Mouse (Mus musculus) bone marrow macrophage, adult 2 months (primary cell): ENCODE results near the gene Cbl. TPM values are rescaled to one million over a fixed set of nuclear protein-coding genes. Genes with fewer than 3 reads are reported as not detected.
A peak's percentile ranks its signal among the peaks of the same experiment; 100 is the strongest.

Experiments
- H3K27ac ChIP-seq: 2 replicates; pipeline ENCODE4 v1.5.1; 2012; ENCODE audit warnings: low read depth, low read length; ENCODE audit not compliant: insufficient read depth
- H3K4me1 ChIP-seq: 2 replicates; pipeline ENCODE4 v1.6.1; 2012; ENCODE audit warnings: low read length; ENCODE audit not compliant: control insufficient read depth, insufficient read depth
- H3K4me3 ChIP-seq: 2 replicates; pipeline ENCODE4 v1.5.1; 2012; ENCODE audit warnings: mild to moderate bottlenecking, low read length, moderate library complexity; ENCODE audit not compliant: insufficient read depth
- CTCF ChIP-seq: IDR thresholded peaks from 2 replicates; pipeline ENCODE4 v1.5.1; 2012; ENCODE audit warnings: low read depth, mild to moderate bottlenecking, low read length, moderate library complexity
- POLR2A ChIP-seq: IDR thresholded peaks from 2 replicates; pipeline ENCODE4 v1.6.1; 2012; ENCODE audit warnings: mild to moderate bottlenecking, low read depth, low read length, borderline replicate concordance
- polyA plus RNA-seq: library from polyadenylated mRNA; stranded (reverse); fragments of >200 nt; gene quantifications from 2 replicates; pipeline ENCODE4 v1.2.4, GENCODE M21; 2012; ENCODE audit not compliant: missing spikeins, insufficient read depth, insufficient read length

The Cbl gene
- polyA plus RNA-seq, 1 experiment, result 143 TPM

GRCm38 (mm10) chr9:44231609-44232008, 2.2 kb downstream of the Cbl start:
- TF ChIP-seq CTCF, result no peak
- no peak for TF ChIP-seq POLR2A
- Histone ChIP-seq H3K4me3 (peak overlapping the region; percentile 48), H3K4me1 (peaks cover 48% of the 10 kb centered on the region)

GRCm38 (mm10) chr9:44225993-44226392, 7.9 kb downstream of the Cbl start:
- Histone ChIP-seq H3K27ac (no peak overlapping the region), H3K4me3 (no peak overlapping the region), H3K4me1 (peaks cover 41% of the 10 kb centered on the region)
- TF ChIP-seq CTCF (no peak), POLR2A (no peak)

More at GRCm38 (mm10) chr9:44231609-44232008, 2.2 kb downstream of the Cbl start:
- H3K27ac ChIP-seq, result peak overlapping the region; percentile 92

- peaks cover 9% of the 10 kb centered on the region; the same call in 1 of the 2 replicates for H3K4me1 ChIP-seq
- TF ChIP-seq CTCF (no peak), POLR2A (no peak)
- peak overlapping the region; percentile 41 for H3K27ac ChIP-seq
- H3K4me3 ChIP-seq, result peak overlapping the region; percentile 50
Observed at GRCm38 (mm10) chr9:44213538-44213937, 20.3 kb downstream of the Cbl start.

- TF ChIP-seq CTCF (no peak), POLR2A (no peak)
- Histone ChIP-seq H3K4me3 (no peak overlapping the region), H3K4me1 (peaks cover 11% of the 10 kb centered on the region; the same call in 1 of the 2 replicates), H3K27ac (no peak overlapping the region)
Observed at GRCm38 (mm10) chr9:44212406-44212805, 21.4 kb downstream of the Cbl start.

GRCm38 (mm10) chr9:44209416-44209815, 24.4 kb downstream of the Cbl start:
- Histone ChIP-seq H3K4me3 (no peak overlapping the region), H3K27ac (no peak overlapping the region), H3K4me1 (peaks cover 17% of the 10 kb centered on the region)
- TF ChIP-seq POLR2A (no peak), CTCF (no peak)

- peaks cover 13% of the 10 kb centered on the region for H3K4me1 ChIP-seq
Observed at GRCm38 (mm10) chr9:44207840-44208239, 26.0 kb downstream of the Cbl start.

GRCm38 (mm10) chr9:44200458-44200857, 33.4 kb downstream of the Cbl start:
- TF ChIP-seq POLR2A (no peak), CTCF (no peak)
- Histone ChIP-seq H3K4me3 (no peak overlapping the region), H3K27ac (no peak overlapping the region), H3K4me1 (peaks cover 19% of the 10 kb centered on the region)

More at GRCm38 (mm10) chr9:44207840-44208239, 26.0 kb downstream of the Cbl start:
- no peak overlapping the region for H3K27ac ChIP-seq
- no peak overlapping the region for H3K4me3 ChIP-seq
- TF ChIP-seq CTCF (no peak), POLR2A (no peak)

- H3K27ac ChIP-seq, result no peak overlapping the region
- peaks cover 23% of the 10 kb centered on the region for H3K4me1 ChIP-seq
- TF ChIP-seq CTCF, result no peak
- no peak for TF ChIP-seq POLR2A
- H3K4me3 ChIP-seq, result no peak overlapping the region
Observed at GRCm38 (mm10) chr9:44199580-44199979, 34.3 kb downstream of the Cbl start.

- TF ChIP-seq CTCF (no peak), POLR2A (no peak)
- H3K4me3 ChIP-seq, result no peak overlapping the region
- no peak overlapping the region for H3K27ac ChIP-seq
- H3K4me1 ChIP-seq, result peaks cover 28% of the 10 kb centered on the region
Observed at GRCm38 (mm10) chr9:44199166-44199565, 34.7 kb downstream of the Cbl start.

- TF ChIP-seq POLR2A, result no peak
- no peak for TF ChIP-seq CTCF
- H3K27ac ChIP-seq, result peak overlapping the region; percentile 69
- no peak overlapping the region for H3K4me3 ChIP-seq
- peaks cover 46% of the 10 kb centered on the region for H3K4me1 ChIP-seq
Observed at GRCm38 (mm10) chr9:44196354-44196753, 37.5 kb downstream of the Cbl start.

GRCm38 (mm10) chr9:44194000-44194399, 39.8 kb downstream of the Cbl start:
- TF ChIP-seq POLR2A, result no peak
- TF ChIP-seq CTCF, result no peak
- H3K4me1 ChIP-seq, result peaks cover 49% of the 10 kb centered on the region
- H3K4me3 ChIP-seq, result no peak overlapping the region
- peak overlapping the region; percentile 50 for H3K27ac ChIP-seq
